In genomic region chr4:130784755-130785154, GRCm38 (mm10) we compare ENCODE assay signal across 9 mouse cellular contexts. TPM values are rescaled to one million over a fixed set of nuclear protein-coding genes. Genes with fewer than 3 reads are reported as not detected.
DNase-seq lines count a peak whose midpoint lies in the region; ATAC-seq and TF ChIP-seq lines count a peak whose summit lies in the region.
"Had no signal": no experiment of that assay in that cellular context is flagged by ENCODE, and none has a peak within 500 bp of the region (broad histone marks: within the 10 kb centered on the region; RNA-seq: fewer than 3 reads in every experiment).

No protein-coding gene starts in this region.

- ATAC-seq in cerebellum, adult (ENCODE audit: insufficient number of reproducible peaks, low FRiP score, low TSS enrichment) = no peak
- no peak for ATAC-seq in liver, embryonic 14.5 days (ENCODE audit: insufficient read depth)

- no peak overlapping the region for H3K9ac ChIP-seq in liver, embryonic 14.5 days (replicated peaks)
- H3K9ac ChIP-seq: neural tube, embryonic 12.5 days had no signal

- no peaks in the 10 kb centered on the region for H3K4me1 ChIP-seq in liver, embryonic 14.5 days (replicated peaks; ENCODE audit: control insufficient read depth in 2 of 2, insufficient read depth in 2 of 2, low read length in 1 of 2)
- H3K4me1 ChIP-seq: neural tube, embryonic 12.5 days had no signal

- peak; percentile 49 to 63 for DNase-seq in cerebellum, adult 18-20 months
- DNase-seq in layer of hippocampus, adult 9-10 months (ENCODE audit: low spot score) = peak; percentile 42
- no peak for DNase-seq in layer of hippocampus, adult 8-10 months (ENCODE audit: low spot score in 2 of 2)
- peak; percentile 68 for DNase-seq in ES-CJ7 (ENCODE audit: low read depth, low spot score)
- DNase-seq in embryo, embryonic 11 days = peak; percentile 66
- DNase-seq in liver, embryonic 14.5 days (ENCODE audit: low read depth in 3 of 3, low spot score in 3 of 3) = peak; percentile 15 to 30 (median 16)
- peak; percentile 62 for DNase-seq in splenic B cell, adult 2 months (ENCODE audit: low read depth, low spot score)

- TF ChIP-seq EP300 in liver, embryonic 14.5 days (IDR thresholded peaks at IDR 0.05; ENCODE audit: low read depth) = no peak

- peaks cover 11% of the 10 kb centered on the region for H3K36me3 ChIP-seq in liver, embryonic 14.5 days (replicated peaks; ENCODE audit: control insufficient read depth, insufficient read depth, low read depth)
- H3K36me3 ChIP-seq in splenic B cell, adult 2 months (ENCODE audit: control insufficient read depth, insufficient read depth, low read length, poor library complexity, severe bottlenecking) = peaks cover 3% of the 10 kb centered on the region; the same call in 1 of the 2 replicates

- H3K27ac ChIP-seq in liver, embryonic 14.5 days = no peak overlapping the region
- H3K27ac ChIP-seq: neural tube, embryonic 12.5 days had no signal

- H3K4me2 ChIP-seq in liver, embryonic 14.5 days (ENCODE audit: low read depth) = no peak overlapping the region
- H3K4me2 ChIP-seq: neural tube, embryonic 12.5 days had no signal

- WGBS in liver, embryonic 14.5 days (ENCODE audit: insufficient replicate concordance) = 18% methylated on average over 4 of the region's 4 CpGs

- no peaks in the 10 kb centered on the region for H3K9me3 ChIP-seq in liver, embryonic 14.5 days (ENCODE audit: control insufficient read depth, low read length)
- H3K9me3 ChIP-seq: neural tube, embryonic 12.5 days had no signal

- TF ChIP-seq CTCF in liver, embryonic 14.5 days (IDR thresholded peaks at IDR 0.05; ENCODE audit: low read depth) = peak; percentile 63

- H3K4me3 ChIP-seq in liver, embryonic 14.5 days (ENCODE audit: insufficient read depth in 1 of 2, low read depth in 2 of 2, low read length in 2 of 2) = no peak overlapping the region
- H3K4me3 ChIP-seq: neural tube, embryonic 12.5 days had no signal

- H3K27me3 ChIP-seq in liver, embryonic 14.5 days (ENCODE audit: control insufficient read depth, insufficient read depth, low read length) = no peaks in the 10 kb centered on the region
- H3K27me3 ChIP-seq in splenic B cell, adult 2 months (ENCODE audit: control insufficient read depth, insufficient read depth, low read length, poor library complexity, severe bottlenecking) = no peaks in the 10 kb centered on the region
- H3K27me3 ChIP-seq: neural tube, embryonic 12.5 days had no signal

RNA-seq across cellular contexts. Expression of gene Sdc3, which starts 7.6 kb away (rescaled TPM):
- 100 to 1,000 TPM; 146 to 169 (median 150) TPM for total RNA-seq in layer of hippocampus, adult 8-10 months (2022)
- 7.3 and 9.0 TPM in 2 replicates for polyA plus RNA-seq in liver, embryonic 14.5 days (2012; rRNA removed)
- 4.4 and 5.3 TPM in 2 replicates for polyA plus RNA-seq in liver, embryonic 14.5 days (2014; fragmentation: Nextera tagmentation; extraction: Ambion mirVana)

Comparison
In these comparisons a context has a peak if more than half of its experiments do, and no peak if none do; other contexts are left out.
1. DNase-seq: peak in cerebellum, adult 18-20 months (2 of 2), layer of hippocampus, adult 9-10 months (single experiment), ES-CJ7 (single experiment), embryo, embryonic 11 days (single experiment), liver, embryonic 14.5 days (3 of 3) and splenic B cell, adult 2 months (single experiment); none in layer of hippocampus, adult 8-10 months (0 of 2).